Mouse (Mus musculus) brain, embryonic 14.5 days (tissue): ENCODE results near the gene Gpr37.

ENCODE experiments used
- CTCF ChIP-seq: fragments of 200-500 bp; IDR thresholded peaks from 2 replicates; pipeline ENCODE4 v1.5.1; 2012; ENCODE audit warnings: inconsistent platforms, mild to moderate bottlenecking, moderate library complexity, borderline replicate concordance; ENCODE audit not compliant: insufficient read depth, insufficient read length; ENCODE audit errors: extremely low read depth
- POLR2A ChIP-seq: fragments of 200-500 bp; IDR thresholded peaks from 2 replicates; pipeline ENCODE4 v1.6.1; 2012; ENCODE audit warnings: mild to moderate bottlenecking, inconsistent platforms, borderline replicate concordance; ENCODE audit not compliant: poor library complexity, insufficient read depth, insufficient read length, severe bottlenecking; ENCODE audit errors: extremely low read depth

GRCm38 (mm10) chr6:25673801-25674200, 16.7 kb downstream of the Gpr37 start:
- TF ChIP-seq CTCF (no peak), POLR2A (no peak)
